Mouse (Mus musculus) heart, embryonic 11.5 days (tissue): ENCODE data around the gene Megf8. TPM values are rescaled to one million over a fixed set of nuclear protein-coding genes. Genes with fewer than 3 reads are reported as not detected.
A peak's percentile ranks its signal among the peaks of the same experiment; 100 is the strongest.

Experiments
- ATAC-seq: fragments of 200-750 bp; cut with Nextera tagmentation; replicated peaks from 2 replicates; pipeline ENCODE4 v1.8.0; 2017; ENCODE audit warnings: moderate library complexity; ENCODE audit not compliant: insufficient number of reproducible peaks, low FRiP score, low TSS enrichment
- H3K27ac ChIP-seq: fragments of 300-500 bp; sonication (generic); 2 replicates; pipeline ENCODE4 v1.5.1; 2014; ENCODE audit warnings: mild to moderate bottlenecking, low read depth, low read length
- H3K27me3 ChIP-seq: fragments of 300-500 bp; sonication (generic); 2 replicates; pipeline ENCODE4 v1.6.1; 2014; ENCODE audit warnings: mild to moderate bottlenecking, low read length, mixed read lengths; ENCODE audit not compliant: control insufficient read depth, insufficient read depth
- H3K36me3 ChIP-seq: fragments of 300-500 bp; sonication (generic); 2 replicates; pipeline ENCODE4 v1.6.1; 2014; ENCODE audit warnings: mild to moderate bottlenecking, low read length, moderate library complexity, mixed read lengths; ENCODE audit not compliant: control insufficient read depth, insufficient read depth
- H3K4me1 ChIP-seq: fragments of 300-500 bp; sonication (generic); 2 replicates; pipeline ENCODE4 v1.6.1; 2014; ENCODE audit warnings: low read length; ENCODE audit not compliant: control insufficient read depth, insufficient read depth
- H3K4me2 ChIP-seq: fragments of 300-500 bp; sonication (generic); 2 replicates; pipeline ENCODE4 v1.6.1; 2014; ENCODE audit warnings: mild to moderate bottlenecking, moderate library complexity
- H3K4me3 ChIP-seq: fragments of 300-500 bp; sonication (generic); 2 replicates; pipeline ENCODE4 v1.5.1; 2014; ENCODE audit warnings: low read depth, low read length
- H3K9ac ChIP-seq: fragments of 300-500 bp; sonication (generic); 2 replicates; pipeline ENCODE4 v1.6.1; 2014; ENCODE audit warnings: mild to moderate bottlenecking, low read depth, low read length, moderate library complexity
- H3K9me3 ChIP-seq: fragments of 300-500 bp; sonication (generic); replicated peaks from 2 replicates; pipeline ENCODE4 v1.6.1; 2016; ENCODE audit warnings: low read length; ENCODE audit not compliant: control insufficient read depth
- WGBS: fragments of 180-500 bp; shearing (Covaris S2); extraction: QIAGEN DNeasy Blood & Tissue Kit; methylation state at CpG from one replicate; pipeline ENCODE4 v1.1.7; 2014; ENCODE audit not compliant: insufficient replicate concordance; 5-methylcytosine and 5-hydroxymethylcytosine counted together
- polyA plus RNA-seq: library from polyadenylated mRNA; unstranded; fragments of >200 nt; fragmentation: Nextera tagmentation; extraction: Ambion mirVana; gene quantifications from 2 replicates; pipeline ENCODE4 v1.2.1, GENCODE M21; 2014

Gene Megf8
- 6.2 and 6.9 TPM in 2 replicates for polyA plus RNA-seq

DNA sequence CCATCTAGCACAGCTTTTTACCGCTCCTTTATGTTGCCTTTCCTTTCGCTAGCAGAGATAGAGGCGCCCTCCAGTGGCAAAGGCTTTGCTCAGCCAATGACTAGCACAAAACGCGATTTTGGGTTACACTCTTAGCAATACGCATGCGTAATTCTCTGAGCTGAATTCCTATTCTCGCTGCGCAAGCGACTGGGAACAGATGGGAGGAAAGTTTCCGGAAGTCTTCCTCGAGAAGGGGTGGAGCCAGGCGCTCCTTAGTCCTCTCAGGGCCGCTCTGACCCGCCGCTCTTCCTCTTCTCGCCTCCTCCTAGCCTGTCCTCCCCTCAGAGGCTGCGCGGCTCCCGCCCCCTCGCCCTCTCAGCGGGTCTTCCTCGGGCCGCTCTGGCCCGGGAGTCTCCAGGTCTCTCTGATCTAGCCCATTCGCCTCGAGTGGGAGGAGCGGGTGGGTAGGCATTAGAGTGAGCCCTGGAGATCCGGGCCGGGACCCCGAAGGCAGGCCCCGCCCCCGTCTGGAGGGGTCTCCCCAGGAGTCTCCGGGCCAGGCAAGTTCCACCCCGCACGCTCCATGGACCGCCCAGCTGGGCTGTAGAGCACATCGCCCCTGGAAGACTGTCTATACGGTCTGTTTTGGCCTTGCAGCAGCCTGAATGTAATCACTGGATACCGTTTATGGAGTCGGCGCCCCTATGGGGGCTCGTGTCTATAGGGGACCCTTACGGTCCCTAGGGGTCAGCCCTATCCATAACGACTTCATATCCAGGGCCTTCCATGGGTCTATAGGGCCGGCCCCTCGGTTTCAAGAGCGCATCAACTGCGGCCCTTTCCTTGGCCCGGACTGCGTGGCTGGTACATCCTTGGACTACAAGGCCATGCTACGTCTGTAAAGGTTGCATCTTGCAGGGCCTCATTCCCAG lies at the start of gene Megf8:
TSS of gene Megf8 (plus strand) at position 633 of the 914 bp plus-strand sequence.
- Histone ChIP-seq H3K36me3 (no peaks in the 10 kb centered on the region), H3K9ac (peak within 1 kb of the TSS; percentile 73), H3K4me3 (peak within 1 kb of the TSS; percentile 62), H3K27ac (peak within 1 kb of the TSS; percentile 51), H3K4me1 (peaks cover 27% of the 10 kb centered on the region), H3K27me3 (peaks cover 43% of the 10 kb centered on the region), H3K9me3 (no peaks in the 10 kb centered on the region), H3K4me2 (peak within 1 kb of the TSS; percentile 93)
- WGBS = under 1% methylated on average over 52 of the region's 52 CpGs
- ATAC-seq = peak; percentile 98

DNA sequence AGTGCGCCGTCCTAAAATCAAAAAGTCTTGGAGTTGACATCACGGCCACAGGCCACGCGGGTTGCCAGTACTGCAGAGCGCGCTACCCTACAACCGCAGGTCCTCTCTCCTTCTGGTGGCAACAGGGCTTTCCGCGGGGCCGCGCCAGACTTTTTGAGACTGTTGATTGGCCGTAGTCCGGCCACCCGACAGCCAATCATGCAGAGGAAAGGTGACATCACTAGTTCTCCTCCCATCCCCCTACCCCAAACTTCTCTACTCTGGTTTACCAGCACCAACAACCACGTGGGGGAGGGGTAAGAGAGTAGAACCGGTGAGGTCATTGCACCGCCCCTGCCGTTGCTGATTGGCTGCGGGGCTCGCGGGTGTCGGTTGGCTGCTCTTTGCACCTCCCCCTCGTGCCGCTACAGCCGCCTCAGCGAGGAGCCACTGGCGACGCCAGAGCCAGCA lies 49.6 kb upstream of the Megf8 start, which contains the start of gene Cic:
TSS of gene Cic (plus strand) at position 404 of the 450 bp plus-strand sequence.
- peak within 1 kb of the TSS; percentile 91 for H3K9ac ChIP-seq
- ATAC-seq = peak; percentile 85
- no peaks in the 10 kb centered on the region for H3K9me3 ChIP-seq
- H3K4me1 ChIP-seq = peaks cover 23% of the 10 kb centered on the region
- peak within 1 kb of the TSS; percentile 91 for H3K27ac ChIP-seq
- under 1% methylated on average over 29 of the region's 29 CpGs for WGBS
- no peaks in the 10 kb centered on the region for H3K27me3 ChIP-seq
- peaks cover 8% of the 10 kb centered on the region; the same call in 1 of the 2 replicates for H3K36me3 ChIP-seq
- peak within 1 kb of the TSS; percentile 91 for H3K4me3 ChIP-seq
- peak within 1 kb of the TSS; percentile 87 for H3K4me2 ChIP-seq

DNA sequence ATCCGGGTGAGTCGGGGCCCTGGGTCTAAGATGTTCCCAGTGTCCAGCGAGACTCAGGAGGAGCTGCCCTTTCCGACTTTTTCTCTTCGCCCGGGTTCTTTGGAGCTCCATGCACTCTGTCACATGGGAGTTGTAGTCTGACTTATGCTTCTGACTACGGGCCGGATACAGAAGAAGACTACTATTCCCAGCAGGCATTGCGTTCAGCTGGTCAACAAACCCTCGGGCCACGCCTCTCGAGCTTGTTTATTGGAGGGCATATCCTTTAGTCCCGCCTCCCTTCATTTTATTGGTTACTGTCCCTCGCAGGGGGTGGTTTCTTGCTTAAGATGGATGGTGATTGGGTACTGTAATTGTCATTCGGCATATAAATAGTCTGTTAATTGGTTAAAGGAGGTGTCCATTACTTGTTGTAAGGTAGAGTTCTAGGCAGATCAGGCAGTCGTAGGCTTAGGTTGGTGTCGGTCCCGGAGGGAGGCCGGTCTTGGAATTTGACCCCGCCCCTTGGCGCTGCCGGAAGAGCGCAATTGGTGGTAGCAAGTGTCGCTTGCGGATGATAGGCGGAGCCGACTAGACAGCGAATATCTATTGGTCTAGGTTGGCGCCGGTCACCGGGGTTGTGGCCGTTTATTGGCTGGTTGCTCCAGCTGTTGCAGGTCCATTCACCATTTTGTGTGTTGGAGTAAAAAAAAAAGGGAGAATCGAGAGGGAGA lies 49.1 kb upstream of the Megf8 start:
- no peaks in the 10 kb centered on the region for H3K27me3 ChIP-seq
- H3K9ac ChIP-seq = peak overlapping the region; percentile 91
- H3K27ac ChIP-seq = peak overlapping the region; percentile 91
- peak overlapping the region; percentile 91 for H3K4me3 ChIP-seq
- peaks cover 11% of the 10 kb centered on the region; the same call in 1 of the 2 replicates for H3K36me3 ChIP-seq
- peak overlapping the region; percentile 87 for H3K4me2 ChIP-seq
- ATAC-seq = peak; percentile 91
- peaks cover 23% of the 10 kb centered on the region for H3K4me1 ChIP-seq
- H3K9me3 ChIP-seq = no peaks in the 10 kb centered on the region
- WGBS = under 1% methylated on average over 33 of the region's 33 CpGs

DNA sequence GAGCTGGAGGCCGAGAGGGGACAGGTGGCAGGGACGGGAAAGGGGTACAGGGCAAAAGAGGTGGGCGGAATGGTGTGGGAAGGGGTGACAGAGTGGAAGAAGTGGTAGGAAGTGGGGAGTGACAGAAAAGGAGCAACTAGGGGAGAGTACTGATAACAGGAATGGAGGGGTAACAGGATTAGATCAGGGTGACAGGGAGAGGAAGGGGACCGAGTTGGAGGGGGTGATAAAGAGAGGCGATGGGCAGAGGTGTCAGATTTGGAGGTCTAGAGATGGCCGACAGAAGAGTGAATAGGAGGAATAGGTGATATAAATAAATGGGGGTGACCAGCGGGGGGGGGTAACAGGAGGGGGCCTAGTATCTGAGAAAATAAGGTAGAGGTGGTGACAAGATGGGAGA lies 48.4 kb upstream of the Megf8 start:
- Histone ChIP-seq H3K4me3 (peak overlapping the region; percentile 91), H3K27ac (peak overlapping the region; percentile 85), H3K27me3 (no peaks in the 10 kb centered on the region), H3K9me3 (no peaks in the 10 kb centered on the region), H3K4me2 (peak overlapping the region; percentile 87), H3K36me3 (peaks cover 16% of the 10 kb centered on the region; the same call in 1 of the 2 replicates), H3K4me1 (peaks cover 28% of the 10 kb centered on the region), H3K9ac (peak overlapping the region; percentile 91)
- no peak for ATAC-seq
- under 1% methylated on average over 7 of the region's 7 CpGs for WGBS

DNA sequence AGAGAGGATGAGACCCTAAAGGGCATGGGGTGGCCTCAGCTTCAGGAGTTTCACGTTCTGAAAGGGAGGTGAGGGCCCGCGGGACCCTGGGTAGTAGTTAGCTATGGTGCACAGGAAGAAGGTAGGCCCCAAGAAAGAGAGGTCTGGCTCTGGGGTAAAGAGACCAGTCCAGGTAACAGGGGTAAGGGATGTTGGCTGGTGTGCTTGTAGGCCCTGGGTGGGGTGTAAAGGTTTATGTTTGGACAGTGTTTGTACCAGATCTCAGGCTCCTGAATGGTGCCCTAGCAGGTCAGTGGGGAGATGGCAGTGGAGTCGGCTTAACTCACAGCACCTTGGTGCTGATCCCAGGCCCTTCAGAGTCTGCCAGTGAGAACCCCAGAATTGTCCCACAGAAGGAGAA lies 47.9 kb upstream of the Megf8 start:
- Histone ChIP-seq H3K36me3 (peaks cover 16% of the 10 kb centered on the region; the same call in 1 of the 2 replicates), H3K4me3 (peak overlapping the region; percentile 91), H3K27ac (peak overlapping the region; percentile 85; the same call in 1 of the 2 replicates), H3K4me2 (peak overlapping the region; percentile 87), H3K27me3 (no peaks in the 10 kb centered on the region), H3K9ac (peak overlapping the region; percentile 91), H3K4me1 (peaks cover 33% of the 10 kb centered on the region), H3K9me3 (no peaks in the 10 kb centered on the region)
- 47% methylated on average over 4 of the region's 4 CpGs for WGBS
- ATAC-seq = no peak

DNA sequence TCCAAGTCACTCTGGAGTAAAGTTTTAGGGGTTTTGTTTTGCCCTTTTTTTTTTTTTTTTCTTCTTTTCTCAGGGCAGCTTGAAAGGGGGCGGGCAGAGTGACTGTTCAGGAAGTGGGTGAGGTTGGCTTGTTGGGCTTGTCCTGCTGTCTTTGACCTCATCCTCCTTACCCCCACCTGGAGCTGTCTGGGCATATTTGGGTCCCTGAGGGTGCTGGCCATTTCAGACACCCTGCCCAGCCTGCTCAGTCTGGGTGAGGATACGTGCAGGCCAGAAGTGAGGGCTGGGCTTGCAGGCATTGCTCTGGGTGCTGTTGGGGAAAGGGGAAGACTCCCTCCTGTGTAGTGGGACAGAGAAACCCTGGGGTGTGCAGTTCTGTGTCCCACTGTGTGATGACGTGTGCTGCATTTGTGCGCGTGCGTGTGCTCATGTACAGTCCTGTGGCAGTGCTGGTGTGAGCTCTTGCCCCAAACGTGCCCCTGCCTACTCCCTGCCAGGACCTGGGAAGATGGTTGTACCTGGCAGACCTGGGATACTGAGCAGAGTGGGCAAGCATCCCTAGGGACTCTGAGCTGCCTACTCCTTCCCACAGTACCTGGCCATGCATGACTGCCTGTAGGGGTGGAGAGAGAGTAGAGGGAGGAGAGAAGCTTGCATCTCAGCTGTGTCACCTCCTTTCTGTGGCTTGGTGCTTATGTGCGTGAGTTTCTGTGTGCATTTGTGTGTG lies 47.3 kb upstream of the Megf8 start:
- ATAC-seq = no peak
- Histone ChIP-seq H3K9ac (peak overlapping the region; percentile 44; the same call in 1 of the 2 replicates), H3K4me2 (peak overlapping the region; percentile 87), H3K4me1 (peaks cover 39% of the 10 kb centered on the region), H3K27me3 (no peaks in the 10 kb centered on the region), H3K4me3 (peak overlapping the region; percentile 91), H3K9me3 (no peaks in the 10 kb centered on the region), H3K27ac (no peak overlapping the region), H3K36me3 (peaks cover 16% of the 10 kb centered on the region; the same call in 1 of the 2 replicates)
- 85% methylated on average over 8 of the region's 8 CpGs for WGBS

DNA sequence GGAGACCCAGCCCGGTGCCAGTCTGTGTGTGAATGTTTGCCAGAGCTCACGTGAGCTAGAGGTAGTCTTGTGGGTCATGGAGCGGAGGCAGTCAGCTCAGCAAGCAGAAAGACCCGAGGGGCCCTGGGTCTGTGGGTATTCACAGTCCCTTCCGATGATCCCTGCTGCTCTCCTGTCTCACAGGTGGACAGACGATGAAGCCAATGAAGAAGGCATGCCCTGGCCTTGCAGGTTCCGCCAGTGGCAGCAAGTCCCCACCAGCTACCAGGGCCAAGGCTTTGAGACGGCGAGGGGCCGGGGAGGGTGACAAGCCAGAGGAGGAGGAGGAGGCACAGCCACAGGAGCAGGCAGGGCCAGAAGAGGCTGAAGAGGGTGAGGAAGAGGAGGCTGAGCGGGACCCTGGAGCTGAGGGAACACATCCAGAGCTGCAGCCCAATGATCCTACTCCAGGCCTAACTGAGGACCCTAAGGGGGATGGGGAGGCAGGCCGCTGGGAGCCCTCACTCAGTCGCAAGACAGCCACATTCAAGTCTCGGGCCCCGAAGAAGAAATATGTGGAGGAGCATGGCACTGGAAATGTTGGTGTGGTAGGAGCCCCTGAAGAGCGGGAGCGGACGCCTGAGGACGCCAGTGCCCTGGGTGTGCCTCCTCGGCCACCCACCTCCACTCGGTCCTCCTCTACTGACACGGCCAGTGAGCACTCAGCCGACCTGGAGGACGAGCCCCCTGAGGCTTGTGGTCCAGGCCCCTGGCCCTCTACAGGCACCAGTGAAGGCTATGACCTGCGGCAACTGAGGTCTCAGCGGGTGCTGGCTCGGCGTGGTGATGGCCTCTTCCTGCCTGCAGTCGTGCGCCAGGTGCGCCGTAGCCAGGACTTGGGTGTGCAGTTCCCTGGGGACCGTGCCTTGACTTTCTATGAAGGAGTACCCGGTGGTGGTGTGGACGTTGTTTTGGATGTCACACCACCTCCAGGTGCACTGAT lies 46.0 kb upstream of the Megf8 start:
- peaks cover 50% of the 10 kb centered on the region for H3K4me1 ChIP-seq
- H3K9ac ChIP-seq = no peak overlapping the region
- H3K27ac ChIP-seq = no peak overlapping the region
- 85% methylated on average over 35 of the region's 35 CpGs for WGBS
- ATAC-seq = no peak
- H3K4me3 ChIP-seq = no peak overlapping the region
- H3K4me2 ChIP-seq = no peak overlapping the region
- peaks cover 16% of the 10 kb centered on the region; the same call in 1 of the 2 replicates for H3K36me3 ChIP-seq
- H3K9me3 ChIP-seq = no peaks in the 10 kb centered on the region
- no peaks in the 10 kb centered on the region for H3K27me3 ChIP-seq
